Comparison of ENCODE assay signal across 8 mouse cellular contexts in genomic region chr11:70655571-70656455, GRCm38 (mm10). TPM values are rescaled to one million over a fixed set of nuclear protein-coding genes. Genes with fewer than 3 reads are reported as not detected.
DNase-seq lines count a peak whose midpoint lies in the region; ATAC-seq lines count a peak whose summit lies in the region.

No protein-coding gene starts in this region.

- peak overlapping the region; percentile 97 for H3K4me2 ChIP-seq in forebrain, embryonic 11.5 days (ENCODE audit: low read depth, low read length, severe bottlenecking)
- peak overlapping the region; percentile 94 for H3K4me2 ChIP-seq in midbrain, embryonic 12.5 days (replicated peaks)

- peak overlapping the region; percentile 99 for H3K4me3 ChIP-seq in forebrain, embryonic 11.5 days (ENCODE audit: low read depth, low read length)
- peak overlapping the region; percentile 99 for H3K4me3 ChIP-seq in limb, embryonic 10.5 days
- H3K4me3 ChIP-seq in midbrain, embryonic 12.5 days, result peak overlapping the region; percentile 99

- no peaks in the 10 kb centered on the region for H3K9me3 ChIP-seq in forebrain, embryonic 11.5 days (ENCODE audit: control insufficient read depth, low read length)
- H3K9me3 ChIP-seq in limb, embryonic 10.5 days (replicated peaks), result no peaks in the 10 kb centered on the region
- H3K9me3 ChIP-seq in midbrain, embryonic 12.5 days, result no peaks in the 10 kb centered on the region

- H3K36me3 ChIP-seq in forebrain, embryonic 11.5 days (ENCODE audit: control insufficient read depth, insufficient read depth, low read length), result peaks cover 6% of the 10 kb centered on the region
- peaks cover 49% of the 10 kb centered on the region for H3K36me3 ChIP-seq in limb, embryonic 10.5 days
- peaks cover 26% of the 10 kb centered on the region for H3K36me3 ChIP-seq in midbrain, embryonic 12.5 days

- no peaks in the 10 kb centered on the region for H3K27me3 ChIP-seq in forebrain, embryonic 11.5 days (ENCODE audit: control insufficient read depth, insufficient read depth, low read length)
- H3K27me3 ChIP-seq in limb, embryonic 10.5 days (ENCODE audit: low read depth, poor library complexity, severe bottlenecking), result no peaks in the 10 kb centered on the region
- peaks cover 8% of the 10 kb centered on the region; the same call in 1 of the 2 replicates for H3K27me3 ChIP-seq in midbrain, embryonic 12.5 days

- peaks cover 26% of the 10 kb centered on the region for H3K4me1 ChIP-seq in forebrain, embryonic 11.5 days (replicated peaks; ENCODE audit: control insufficient read depth, insufficient read depth, low read length)
- peaks cover 64% of the 10 kb centered on the region for H3K4me1 ChIP-seq in limb, embryonic 10.5 days
- peaks cover 41% of the 10 kb centered on the region for H3K4me1 ChIP-seq in midbrain, embryonic 12.5 days

- intact Hi-C loops in heart, postnatal 14 days (cut with DNase I), result loop anchor here (2.0 to 10.0 kb wide), 2 partner anchors 31 to 661 kb away; partner anchors contain the start of genes Gabarap and Phf23
- intact Hi-C loops in left cerebral cortex, postnatal 25 days (cut with DNase I), result loop anchor here (2.0 kb wide), 1 partner anchor 13 kb away; the partner anchor contains the start of gene Spag7

- H3K9ac ChIP-seq in forebrain, embryonic 11.5 days (ENCODE audit: low read length), result peak overlapping the region; percentile 98
- H3K9ac ChIP-seq in midbrain, embryonic 12.5 days (replicated peaks), result peak overlapping the region; percentile 98

- peak; percentile 64 to 68 for DNase-seq in B cell, adult 2 months
- peak; percentile 72 to 77 for DNase-seq in adrenal gland, adult 18-20 months (ENCODE audit: low spot score in 2 of 2)
- DNase-seq in forebrain, embryonic 11.5 days (ENCODE audit: low spot score), result peak; percentile 86
- DNase-seq in heart, postnatal 14 days, result peak; percentile 72 to 76
- DNase-seq in limb, embryonic 10.5 days (ENCODE audit: low spot score), result peak; percentile 82
- DNase-seq in thymus, adult 18-20 months, result peak; percentile 51 to 68
- no peak for DNase-seq in left cerebral cortex, postnatal 25 days (ENCODE audit: low spot score in 2 of 2)

- peak; percentile 48 for ATAC-seq in forebrain, embryonic 11.5 days (replicated peaks; ENCODE audit: low FRiP score)
- ATAC-seq in midbrain, embryonic 12.5 days (ENCODE audit: low FRiP score, low read depth), result no peak; the same call in 1 of the 2 replicates

- under 1% methylated on average over 61 of the region's 61 CpGs for WGBS in forebrain, embryonic 11.5 days
- WGBS in limb, embryonic 10.5 days, result under 1% methylated on average over 61 of the region's 61 CpGs
- WGBS in midbrain, embryonic 12.5 days, result under 1% methylated on average over 61 of the region's 61 CpGs

- peak overlapping the region; percentile 94 for H3K27ac ChIP-seq in forebrain, embryonic 11.5 days (ENCODE audit: low read depth, low read length)
- H3K27ac ChIP-seq in limb, embryonic 10.5 days, result peak overlapping the region; percentile 97
- peak overlapping the region; percentile 97 for H3K27ac ChIP-seq in midbrain, embryonic 12.5 days (replicated peaks)

RNA-seq across cellular contexts. Expression of gene Eno3, which starts 1.2 kb away (rescaled TPM):
- total RNA-seq in adrenal gland, adult 18-20 months (2021), result 10 to 100 TPM; 29.0 to 44.2 TPM
- 16.6 and 17.4 TPM in 2 replicates for polyA plus RNA-seq in forebrain, embryonic 11.5 days (2014; fragmentation: Nextera tagmentation; extraction: Ambion mirVana)
- 1,000 to 10,000 TPM; 1,878 to 1,971 TPM for total RNA-seq in heart, postnatal 14 days (2021)
- 67.8 and 75.6 TPM in 2 replicates for polyA plus RNA-seq in limb, embryonic 10.5 days (2016; fragmentation: Nextera tagmentation; extraction: Ambion mirVana)
- polyA plus RNA-seq in midbrain, embryonic 12.5 days (2016; fragmentation: Nextera tagmentation; extraction: Ambion mirVana), result 12.0 and 12.7 TPM in 2 replicates
- total RNA-seq in left cerebral cortex, postnatal 25 days (2021), result 1 to 10 TPM; 7.0 to 9.0 TPM

RNA-seq across cellular contexts. Expression of gene Pfn1, which starts 1.4 kb away (rescaled TPM):
- total RNA-seq in adrenal gland, adult 18-20 months (2021), result 100 to 1,000 TPM; 619 to 923 TPM
- polyA plus RNA-seq in forebrain, embryonic 11.5 days (2014; fragmentation: Nextera tagmentation; extraction: Ambion mirVana), result 1,387 and 1,399 TPM in 2 replicates
- 100 to 1,000 TPM; 326 to 379 TPM for total RNA-seq in heart, postnatal 14 days (2021)
- 2,132 and 2,568 TPM in 2 replicates for polyA plus RNA-seq in limb, embryonic 10.5 days (2016; fragmentation: Nextera tagmentation; extraction: Ambion mirVana)
- polyA plus RNA-seq in midbrain, embryonic 12.5 days (2016; fragmentation: Nextera tagmentation; extraction: Ambion mirVana), result 1,047 and 1,099 TPM in 2 replicates
- 100 to 1,000 TPM; 221 to 239 TPM for total RNA-seq in left cerebral cortex, postnatal 25 days (2021)

RNA-seq across cellular contexts. Expression of gene Slc25a11, which starts 8.5 kb away (rescaled TPM):
- total RNA-seq in adrenal gland, adult 18-20 months (2021), result 100 to 1,000 TPM; 131 to 138 TPM
- 129 and 137 TPM in 2 replicates for polyA plus RNA-seq in forebrain, embryonic 11.5 days (2014; fragmentation: Nextera tagmentation; extraction: Ambion mirVana)
- total RNA-seq in heart, postnatal 14 days (2021), result 100 to 1,000 TPM; 438 to 444 TPM
- polyA plus RNA-seq in limb, embryonic 10.5 days (2016; fragmentation: Nextera tagmentation; extraction: Ambion mirVana), result 136 and 160 TPM in 2 replicates
- polyA plus RNA-seq in midbrain, embryonic 12.5 days (2016; fragmentation: Nextera tagmentation; extraction: Ambion mirVana), result 138 and 149 TPM in 2 replicates
- 100 to 1,000 TPM; 110 to 117 TPM for total RNA-seq in left cerebral cortex, postnatal 25 days (2021)

RNA-seq across cellular contexts. Expression of gene Rnf167, which starts 8.8 kb away (rescaled TPM):
- total RNA-seq in adrenal gland, adult 18-20 months (2021), result 10 to 100 TPM; 72.6 to 80.7 TPM
- polyA plus RNA-seq in forebrain, embryonic 11.5 days (2014; fragmentation: Nextera tagmentation; extraction: Ambion mirVana), result 88.0 and 90.0 TPM in 2 replicates
- total RNA-seq in heart, postnatal 14 days (2021), result 10 to 100 TPM; 52.0 to 54.4 TPM
- 85.0 and 104 TPM in 2 replicates for polyA plus RNA-seq in limb, embryonic 10.5 days (2016; fragmentation: Nextera tagmentation; extraction: Ambion mirVana)
- polyA plus RNA-seq in midbrain, embryonic 12.5 days (2016; fragmentation: Nextera tagmentation; extraction: Ambion mirVana), result 96.6 and 101 TPM in 2 replicates
- 10 to 100 TPM; 78.6 to 81.4 TPM for total RNA-seq in left cerebral cortex, postnatal 25 days (2021)

RNA-seq across cellular contexts. Expression of gene Spag7, which starts 13.4 kb away (rescaled TPM):
- 10 to 100 TPM; 70.4 to 91.3 TPM for total RNA-seq in adrenal gland, adult 18-20 months (2021)
- polyA plus RNA-seq in forebrain, embryonic 11.5 days (2014; fragmentation: Nextera tagmentation; extraction: Ambion mirVana), result 160 and 167 TPM in 2 replicates
- 10 to 100 TPM; 83.4 to 84.4 TPM for total RNA-seq in heart, postnatal 14 days (2021)
- polyA plus RNA-seq in limb, embryonic 10.5 days (2016; fragmentation: Nextera tagmentation; extraction: Ambion mirVana), result 182 and 196 TPM in 2 replicates
- polyA plus RNA-seq in midbrain, embryonic 12.5 days (2016; fragmentation: Nextera tagmentation; extraction: Ambion mirVana), result 156 and 160 TPM in 2 replicates
- 10 to 100 TPM; 49.3 to 50.7 TPM for total RNA-seq in left cerebral cortex, postnatal 25 days (2021)

Comparison
In these comparisons a context has a peak if more than half of its experiments do, and no peak if none do; other contexts are left out.
1. DNase-seq: peak in B cell, adult 2 months (2 of 2), adrenal gland, adult 18-20 months (2 of 2), forebrain, embryonic 11.5 days (single experiment), heart, postnatal 14 days (2 of 2), limb, embryonic 10.5 days (single experiment) and thymus, adult 18-20 months (2 of 2); none in left cerebral cortex, postnatal 25 days (0 of 2).
2. RNA of gene Eno3, which starts 1.2 kb away (total RNA-seq): 1,878 to 1,971 TPM in heart, postnatal 14 days; 29.0 to 44.2 TPM in adrenal gland, adult 18-20 months and 7.0 to 9.0 TPM in left cerebral cortex, postnatal 25 days; every median in the first group is over 10 times any median in the second.
3. Peak in every context shown above with its lines, with median percentiles within 50 percentile points of each other: H3K27ac ChIP-seq and H3K4me3 ChIP-seq.